Mouse (Mus musculus) midbrain, embryonic 16.5 days (tissue): ENCODE results near the gene Gabpb2. TPM values are rescaled to one million over a fixed set of nuclear protein-coding genes. Genes with fewer than 3 reads are reported as not detected.

ENCODE experiments used
- ATAC-seq: fragments of 200-750 bp; cut with Nextera tagmentation; 2 replicates; pipeline ENCODE4 v1.8.0; 2017; ENCODE audit warnings: moderate TSS enrichment
- H3K27ac ChIP-seq: fragments of 300-500 bp; sonication (generic); 2 replicates; pipeline ENCODE4 v1.5.1; 2014; ENCODE audit warnings: mild to moderate bottlenecking, low read length, mixed read lengths
- H3K27me3 ChIP-seq: fragments of 300-500 bp; sonication (generic); 2 replicates; pipeline ENCODE4 v1.6.1; 2014; ENCODE audit warnings: low read depth, low read length, mixed read lengths; ENCODE audit not compliant: control insufficient read depth, insufficient read depth
- H3K36me3 ChIP-seq: fragments of 300-500 bp; sonication (generic); 2 replicates; pipeline ENCODE4 v1.6.1; 2014; ENCODE audit warnings: mild to moderate bottlenecking, low read length, moderate library complexity, mixed read lengths; ENCODE audit not compliant: control insufficient read depth, insufficient read depth
- H3K4me1 ChIP-seq: fragments of 300-500 bp; sonication (generic); 2 replicates; pipeline ENCODE4 v1.6.1; 2014; ENCODE audit warnings: mild to moderate bottlenecking, low read length, mixed read lengths; ENCODE audit not compliant: control insufficient read depth, insufficient read depth
- H3K4me2 ChIP-seq: fragments of 300-500 bp; sonication (generic); 2 replicates; pipeline ENCODE4 v1.6.1; 2014; ENCODE audit warnings: mild to moderate bottlenecking, low read length, mixed read lengths
- H3K4me3 ChIP-seq: fragments of 300-500 bp; sonication (generic); 2 replicates; pipeline ENCODE4 v1.5.1; 2014; ENCODE audit warnings: low read depth, mild to moderate bottlenecking, low read length, moderate library complexity, mixed read lengths
- H3K9ac ChIP-seq: fragments of 300-500 bp; sonication (generic); 2 replicates; pipeline ENCODE4 v1.6.1; 2014; ENCODE audit warnings: low read depth, low read length, mixed read lengths
- H3K9me3 ChIP-seq: fragments of 300-500 bp; sonication (generic); replicated peaks from 2 replicates; pipeline ENCODE4 v1.6.1; 2014; ENCODE audit warnings: mild to moderate bottlenecking, low read length, mixed read lengths; ENCODE audit not compliant: control insufficient read depth, poor library complexity, severe bottlenecking
- WGBS: fragments of 180-500 bp; shearing (Covaris S2); extraction: QIAGEN DNeasy Blood & Tissue Kit; methylation state at CpG from one replicate; pipeline ENCODE4 v1.1.7; 2014; 5-methylcytosine and 5-hydroxymethylcytosine counted together
- polyA plus RNA-seq: library from polyadenylated mRNA; unstranded; fragments of >200 nt; fragmentation: Nextera tagmentation; extraction: Ambion mirVana; gene quantifications from 2 replicates; pipeline ENCODE4 v1.2.1, GENCODE M21; 2015

Gabpb2 gene
- polyA plus RNA-seq, 1 experiment from 2014 or later = 2.4 TPM

- no peak for ATAC-seq
- Histone ChIP-seq H3K4me2 (no peak overlapping the region), H3K9ac (no peak overlapping the region), H3K4me1 (peaks cover 8% of the 10 kb centered on the region), H3K27me3 (no peaks in the 10 kb centered on the region), H3K27ac (no peak overlapping the region), H3K36me3 (peaks cover 50% of the 10 kb centered on the region), H3K4me3 (no peak overlapping the region), H3K9me3 (no peaks in the 10 kb centered on the region)
- 81% methylated on average over 23 of the region's 23 CpGs for WGBS
Measured at GRCm38 (mm10) chr3:95235386-95236301, 17.9 kb upstream of the Gabpb2 start.

GRCm38 (mm10) chr3:95233303-95233980 lies 15.7 kb upstream of the Gabpb2 start:
- ATAC-seq = no peak
- H3K36me3 ChIP-seq = peaks cover 50% of the 10 kb centered on the region
- 76% methylated on average over 16 of the region's 16 CpGs for WGBS

GRCm38 (mm10) chr3:95232771-95233170 lies 15.1 kb upstream of the Gabpb2 start:
- no peaks in the 10 kb centered on the region for H3K27me3 ChIP-seq
- ATAC-seq = no peak
- H3K4me2 ChIP-seq = no peak overlapping the region
- no peaks in the 10 kb centered on the region for H3K9me3 ChIP-seq
- no peak overlapping the region for H3K27ac ChIP-seq
- H3K9ac ChIP-seq = no peak overlapping the region
- peaks cover 20% of the 10 kb centered on the region for H3K4me1 ChIP-seq
- 90% methylated on average over 7 of the region's 7 CpGs for WGBS
- peaks cover 49% of the 10 kb centered on the region for H3K36me3 ChIP-seq
- H3K4me3 ChIP-seq = no peak overlapping the region

More at GRCm38 (mm10) chr3:95233303-95233980, 15.7 kb upstream of the Gabpb2 start:
- Histone ChIP-seq H3K4me1 (peaks cover 20% of the 10 kb centered on the region), H3K9ac (no peak overlapping the region), H3K27ac (no peak overlapping the region), H3K9me3 (no peaks in the 10 kb centered on the region), H3K4me2 (no peak overlapping the region), H3K4me3 (no peak overlapping the region), H3K27me3 (no peaks in the 10 kb centered on the region)

- ATAC-seq = no peak
- peaks cover 20% of the 10 kb centered on the region for H3K4me1 ChIP-seq
- peaks cover 41% of the 10 kb centered on the region for H3K36me3 ChIP-seq
- H3K27me3 ChIP-seq = no peaks in the 10 kb centered on the region
- peak within 1 kb of the TSS; percentile 84; the same call in 1 of the 2 replicates for H3K4me3 ChIP-seq
- H3K4me2 ChIP-seq = peak within 1 kb of the TSS; percentile 89
- 77% methylated on average over 13 of the region's 13 CpGs for WGBS
- peak within 1 kb of the TSS; percentile 98; the same call in 1 of the 2 replicates for H3K27ac ChIP-seq
- H3K9me3 ChIP-seq = no peaks in the 10 kb centered on the region
- H3K9ac ChIP-seq = peak within 1 kb of the TSS; percentile 17; the same call in 1 of the 2 replicates
Measured at GRCm38 (mm10) chr3:95231298-95232221, 13.8 kb upstream of the Gabpb2 start, which contains the start of gene Mllt11. Gene Mllt11 (minus strand): TSS chr3:95232171.

- no peaks in the 10 kb centered on the region for H3K9me3 ChIP-seq
- no peak for ATAC-seq
- peak overlapping the region; percentile 84 for H3K4me3 ChIP-seq
- peak overlapping the region; percentile 98 for H3K27ac ChIP-seq
- H3K36me3 ChIP-seq = peaks cover 33% of the 10 kb centered on the region
- peak overlapping the region; percentile 90 for H3K9ac ChIP-seq
- 19% methylated on average over 8 of the region's 8 CpGs for WGBS
- H3K27me3 ChIP-seq = no peaks in the 10 kb centered on the region
- peaks cover 23% of the 10 kb centered on the region for H3K4me1 ChIP-seq
- H3K4me2 ChIP-seq = peak overlapping the region; percentile 89
Measured at GRCm38 (mm10) chr3:95230495-95231297, 13.0 kb upstream of the Gabpb2 start.

- WGBS = 0% methylated on average over 13 of the region's 13 CpGs
- Histone ChIP-seq H3K9ac (peak overlapping the region; percentile 90), H3K27ac (peak overlapping the region; percentile 98), H3K9me3 (no peaks in the 10 kb centered on the region), H3K4me3 (peak overlapping the region; percentile 84), H3K4me1 (peaks cover 30% of the 10 kb centered on the region), H3K4me2 (peak overlapping the region; percentile 89), H3K36me3 (peaks cover 30% of the 10 kb centered on the region), H3K27me3 (no peaks in the 10 kb centered on the region)
- ATAC-seq = no peak
Measured at GRCm38 (mm10) chr3:95229781-95230494, 12.2 kb upstream of the Gabpb2 start.

- ATAC-seq = no peak; the same call in 1 of the 2 replicates
- H3K4me3 ChIP-seq = peak overlapping the region; percentile 84
- H3K27me3 ChIP-seq = no peaks in the 10 kb centered on the region
- H3K9ac ChIP-seq = peak overlapping the region; percentile 90
- H3K36me3 ChIP-seq = peaks cover 27% of the 10 kb centered on the region
- peak overlapping the region; percentile 89 for H3K4me2 ChIP-seq
- under 1% methylated on average over 43 of the region's 43 CpGs for WGBS
- peak overlapping the region; percentile 98 for H3K27ac ChIP-seq
- H3K4me1 ChIP-seq = peaks cover 38% of the 10 kb centered on the region
- no peaks in the 10 kb centered on the region for H3K9me3 ChIP-seq
Measured at GRCm38 (mm10) chr3:95228894-95229780, 11.4 kb upstream of the Gabpb2 start.
